Mouse (Mus musculus): Measurements from ENCODE around the gene Nrxn1. TPM values are rescaled to one million over a fixed set of nuclear protein-coding genes. Genes with fewer than 3 reads are reported as not detected.

The Nrxn1 gene
- under 1 TPM; 0.46 to 0.88 (median 0.64) TPM for total RNA-seq (2022)

DNA sequence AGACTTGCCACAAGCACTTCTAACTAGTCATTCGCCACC is at the start of gene Nrxn1:
Nrxn1 (minus strand) TSS at position 30 of the 39 bp plus-strand sequence.
- DNase-seq (ENCODE audit: low spot score in 2 of 2) = no peak

DNA sequence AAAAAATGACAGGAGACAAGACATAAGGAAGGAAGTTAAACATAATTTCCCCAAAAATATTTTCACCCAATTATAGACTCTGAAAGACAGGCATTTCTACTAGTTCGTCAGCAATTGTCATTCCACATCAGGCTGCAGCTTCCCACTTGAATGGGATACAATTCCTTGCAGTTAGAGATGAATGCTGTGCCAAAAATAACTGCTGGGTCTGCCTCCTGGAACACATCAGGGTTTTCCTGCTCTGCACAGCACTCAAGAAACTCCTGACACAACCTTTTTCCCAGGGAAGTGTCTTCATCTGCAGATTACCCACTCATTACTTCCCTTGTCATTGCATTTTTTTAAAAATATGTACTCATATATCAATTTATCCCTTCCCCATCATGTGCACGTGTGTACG is 44.0 kb upstream of the Nrxn1 start:
- DNase-seq (ENCODE audit: low spot score in 2 of 2) = no peak

DNA sequence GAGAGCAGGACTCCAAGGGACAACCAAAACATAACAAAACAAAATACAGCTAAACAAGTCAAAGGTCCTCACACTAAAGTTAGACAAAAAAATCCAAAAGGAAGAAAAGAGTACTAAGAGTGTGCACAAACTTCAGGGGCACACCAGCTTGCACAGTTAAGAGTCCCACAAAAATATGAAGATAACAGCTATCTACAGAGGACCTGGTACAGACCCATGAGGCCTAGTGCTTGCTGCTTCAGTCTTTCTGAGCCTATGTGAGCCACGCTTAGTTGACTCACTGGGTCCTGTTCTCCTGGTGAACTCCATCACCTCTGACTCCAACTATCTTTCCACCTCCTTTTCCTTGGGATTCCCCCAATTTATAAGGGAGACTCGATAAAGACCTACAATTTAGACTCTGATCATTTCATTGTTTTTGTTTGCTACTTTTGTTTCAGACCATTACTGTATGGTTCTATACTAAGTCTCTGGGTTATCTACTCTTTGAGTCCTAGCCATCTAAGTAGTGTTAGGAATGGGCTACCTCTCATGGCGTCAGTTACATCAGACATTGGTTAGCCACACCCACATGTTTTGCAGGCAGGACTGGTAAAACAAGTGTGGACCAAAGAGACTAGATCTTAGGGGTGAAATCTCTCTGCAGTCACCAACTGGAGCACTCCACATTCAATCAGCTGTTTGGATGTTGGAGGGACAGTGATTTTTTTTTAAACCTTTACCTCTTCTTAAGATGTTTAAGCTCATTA is 20.2 kb upstream of the Nrxn1 start:
- DNase-seq (ENCODE audit: low spot score in 2 of 2) = no peak

DNA sequence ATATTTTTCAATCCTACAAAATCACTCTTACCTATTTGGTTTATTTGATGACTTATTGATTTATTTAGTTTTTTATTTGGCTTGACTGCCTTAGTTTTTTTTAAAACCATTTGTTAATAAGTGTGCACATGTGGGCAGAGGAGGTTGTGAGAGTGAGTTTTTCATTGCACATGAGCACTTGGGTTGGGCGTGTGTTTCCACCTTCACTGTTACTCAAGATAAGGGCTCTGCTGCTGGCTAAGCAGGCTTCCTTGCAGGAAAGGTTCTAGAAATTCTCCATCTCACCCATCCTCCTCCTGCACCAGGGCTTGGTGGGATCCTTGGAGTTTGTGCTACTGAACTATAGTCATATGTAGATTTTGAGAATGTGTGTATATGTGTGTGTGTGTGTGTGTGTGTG is 19.2 kb upstream of the Nrxn1 start:
- no peak for DNase-seq (ENCODE audit: low spot score in 2 of 2)

DNA sequence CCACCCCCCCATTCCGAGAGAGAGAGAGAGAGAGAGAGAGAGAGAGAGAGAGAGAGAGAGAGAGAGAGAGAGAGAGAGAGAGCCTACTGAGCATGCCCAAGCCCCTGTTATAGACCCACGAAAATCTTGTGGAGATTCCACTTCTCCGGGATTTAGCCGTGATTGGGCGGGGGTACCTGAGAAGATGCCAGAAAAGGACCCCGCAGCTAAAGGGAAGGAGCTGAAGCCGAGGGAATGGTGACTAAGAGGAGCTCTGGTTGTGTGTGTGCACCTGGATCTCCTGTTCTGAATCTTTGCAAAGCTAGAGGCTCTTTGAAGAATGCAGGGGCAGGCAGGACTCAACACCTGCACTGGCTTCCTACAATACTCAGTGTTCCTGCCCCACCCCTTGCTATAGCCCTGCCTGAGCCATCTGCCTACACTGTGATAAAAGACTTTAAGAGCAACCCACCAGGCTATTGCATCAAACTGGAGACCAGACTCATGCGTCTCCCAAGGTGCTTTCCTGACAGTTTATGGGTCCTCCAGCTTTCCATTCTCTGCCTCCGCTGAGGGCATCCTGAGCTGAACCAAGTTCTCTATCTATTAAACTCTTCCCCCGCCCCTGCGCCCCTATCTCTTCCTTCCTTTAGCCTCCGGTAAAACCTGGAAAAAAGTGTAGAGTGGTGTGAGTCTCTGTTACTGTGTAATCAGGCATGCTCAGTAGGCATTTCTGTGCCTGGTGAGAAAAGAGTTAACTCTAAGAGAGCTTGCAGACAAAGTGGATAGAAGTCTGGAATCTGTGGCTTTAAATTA is 407 bp upstream of the Nrxn1 start:
- no peak for DNase-seq (ENCODE audit: low spot score in 2 of 2)

DNA sequence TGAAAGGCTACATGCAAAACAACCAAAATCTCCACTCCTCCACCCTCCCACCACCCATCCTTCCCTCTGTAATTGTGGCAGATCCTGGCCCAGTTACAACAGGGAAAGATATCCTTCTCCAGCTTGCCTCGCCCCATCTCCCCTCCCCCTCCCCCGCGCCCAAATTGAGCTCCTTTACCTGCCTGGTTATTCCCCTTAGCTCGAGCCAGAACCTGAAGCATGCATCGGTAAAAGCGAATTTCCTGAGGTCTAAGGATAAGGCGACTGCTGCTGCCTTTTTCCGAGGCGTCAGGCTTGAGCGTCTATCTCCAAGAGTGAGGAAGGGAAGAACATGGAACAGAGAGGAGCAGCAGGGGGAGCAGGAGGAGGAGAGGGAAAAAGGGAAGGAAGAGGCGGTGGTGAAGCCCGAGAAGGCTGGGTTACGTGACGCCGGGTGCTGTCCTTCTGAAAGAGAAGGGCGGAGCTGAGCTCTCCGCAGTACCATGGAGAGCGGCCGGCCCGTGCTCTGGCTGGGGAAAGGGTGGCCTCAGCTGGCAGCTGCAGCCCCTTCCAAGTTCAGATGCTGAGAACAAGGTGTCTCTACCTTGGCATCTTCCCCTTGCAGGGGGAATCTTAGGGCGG is 340 bp downstream of the Nrxn1 start:
- DNase-seq (ENCODE audit: low spot score in 2 of 2) = no peak

DNA sequence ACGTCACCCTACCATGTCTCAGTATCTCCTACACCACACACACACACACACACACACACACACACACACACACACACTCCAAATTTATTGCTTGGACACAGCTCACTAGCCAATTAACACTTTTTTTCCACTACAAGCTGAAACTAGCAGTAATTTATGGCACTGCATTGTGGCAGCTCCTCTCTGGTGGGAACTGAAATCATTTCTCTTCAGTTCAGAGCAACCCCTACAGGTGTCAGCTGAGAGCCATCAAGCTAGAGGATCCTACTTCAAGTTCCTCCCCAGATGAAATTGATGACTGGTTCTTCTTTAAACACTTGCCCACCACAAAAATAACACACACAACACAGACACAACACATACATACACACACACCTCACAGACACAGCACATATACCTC is 2.2 kb downstream of the Nrxn1 start:
- DNase-seq (ENCODE audit: low spot score in 2 of 2) = no peak

DNA sequence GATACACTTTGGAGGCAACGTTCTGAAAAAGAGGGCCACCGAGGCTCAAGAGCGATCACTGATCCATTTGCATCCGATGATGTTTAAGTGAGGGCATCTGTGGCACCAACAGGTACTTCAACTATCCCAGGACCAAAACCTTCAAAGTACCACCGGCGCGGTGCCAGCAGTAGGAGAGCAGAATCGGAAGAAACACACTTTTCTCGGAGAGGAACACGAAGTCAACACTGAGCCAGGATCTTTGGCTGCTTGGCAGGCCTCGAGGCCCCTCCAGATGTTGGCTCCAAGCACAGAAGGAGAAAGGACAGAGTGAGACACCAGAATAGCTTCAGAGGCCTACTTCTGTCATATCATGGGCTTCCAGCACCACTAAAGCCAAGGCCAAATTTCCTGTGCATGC is 3.9 kb downstream of the Nrxn1 start:
- DNase-seq (ENCODE audit: low spot score in 2 of 2) = no peak

DNA sequence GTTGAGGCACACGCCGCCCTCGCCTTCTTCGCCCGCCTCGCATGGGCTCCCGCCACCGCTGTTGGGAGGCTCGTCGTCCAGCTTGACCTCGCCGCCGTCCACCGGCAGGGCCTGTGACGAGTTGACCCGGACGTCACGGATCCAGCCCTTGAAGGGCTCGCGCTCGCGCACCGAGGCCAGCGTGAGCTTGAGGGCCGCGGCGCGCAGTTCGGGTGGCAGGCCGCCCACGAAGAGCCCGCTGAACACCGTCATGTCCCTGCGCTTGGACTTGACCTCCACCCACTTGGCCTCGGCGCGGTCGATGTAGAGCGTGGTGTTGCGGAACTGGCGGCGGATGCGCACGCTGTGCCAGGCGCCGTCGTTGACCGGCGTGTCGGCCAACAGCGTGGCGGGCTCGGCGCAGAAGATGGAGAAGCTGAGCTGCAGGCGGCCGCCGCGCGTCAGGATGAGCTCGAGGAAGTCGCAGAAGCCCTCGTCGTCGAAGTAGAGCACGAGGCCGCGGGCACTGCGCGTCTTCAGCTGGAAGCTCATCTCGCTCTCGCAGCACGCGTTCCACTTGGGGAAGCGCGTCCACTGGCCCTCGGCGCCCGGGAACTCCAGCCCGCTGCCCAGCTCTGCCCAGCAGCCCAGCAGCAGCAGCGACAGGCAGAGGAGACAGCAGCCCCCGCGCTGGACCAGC is 4.7 kb downstream of the Nrxn1 start:
- DNase-seq (ENCODE audit: low spot score in 2 of 2) = peak in 1 of 2 experiments; percentile 4

DNA sequence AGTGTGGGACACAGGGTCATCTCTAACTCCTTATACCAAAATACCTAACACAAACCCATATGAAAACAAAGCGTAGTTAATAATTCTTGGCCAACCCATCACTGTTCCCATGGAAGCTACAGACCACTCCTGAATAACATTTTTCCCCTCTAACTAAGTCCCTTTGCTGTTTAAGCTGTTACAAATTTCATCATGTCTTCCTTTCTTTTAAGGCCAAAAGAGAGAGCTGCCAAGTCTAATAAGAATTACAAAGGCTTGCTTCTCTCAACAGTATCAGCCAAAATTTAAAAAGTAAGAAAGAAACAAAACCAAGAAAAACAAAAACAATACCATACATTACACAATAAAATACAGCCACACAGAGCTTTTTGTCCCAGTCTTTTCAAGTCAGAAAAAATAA is 6.5 kb downstream of the Nrxn1 start:
- no peak for DNase-seq (ENCODE audit: low spot score in 2 of 2)

DNA sequence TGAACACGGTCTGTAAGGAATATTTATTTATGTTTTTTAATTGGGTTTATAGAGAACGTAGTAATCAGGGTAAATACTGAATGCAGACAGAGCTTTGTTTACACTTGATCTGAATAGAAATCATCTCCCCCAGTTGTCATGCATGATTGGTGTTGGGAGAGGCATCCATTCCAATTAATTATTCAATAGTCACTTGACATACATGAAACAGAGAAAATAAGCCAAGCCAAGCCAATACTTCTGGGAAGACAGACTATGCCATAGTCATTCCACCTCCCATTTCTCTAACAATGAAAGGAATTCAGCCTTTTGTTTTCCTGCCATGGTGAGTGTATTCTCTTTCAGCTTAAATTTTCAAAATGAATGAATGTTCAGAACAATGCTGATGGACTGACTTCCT is 7.5 kb downstream of the Nrxn1 start:
- no peak for DNase-seq (ENCODE audit: low spot score in 2 of 2)

DNA sequence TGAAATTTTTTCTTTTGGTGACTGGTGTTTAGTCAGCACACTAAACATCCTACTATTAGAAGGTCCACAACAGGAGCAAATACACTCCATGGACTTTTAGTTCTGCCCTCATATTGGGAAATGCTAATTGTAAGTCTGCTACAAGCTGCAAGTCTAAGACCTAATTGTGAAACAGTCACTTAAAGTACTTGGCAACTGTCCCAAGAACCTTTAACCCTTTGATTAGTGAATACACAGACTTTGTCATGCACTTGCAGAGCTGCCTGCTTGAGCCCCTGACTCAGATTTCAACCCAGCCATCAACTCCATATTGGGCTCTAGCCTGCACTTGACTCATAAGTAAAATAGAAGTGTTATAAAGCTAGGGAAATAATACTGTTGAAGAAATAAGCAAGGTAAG is 13.8 kb downstream of the Nrxn1 start:
- no peak for DNase-seq (ENCODE audit: low spot score in 2 of 2)

DNA sequence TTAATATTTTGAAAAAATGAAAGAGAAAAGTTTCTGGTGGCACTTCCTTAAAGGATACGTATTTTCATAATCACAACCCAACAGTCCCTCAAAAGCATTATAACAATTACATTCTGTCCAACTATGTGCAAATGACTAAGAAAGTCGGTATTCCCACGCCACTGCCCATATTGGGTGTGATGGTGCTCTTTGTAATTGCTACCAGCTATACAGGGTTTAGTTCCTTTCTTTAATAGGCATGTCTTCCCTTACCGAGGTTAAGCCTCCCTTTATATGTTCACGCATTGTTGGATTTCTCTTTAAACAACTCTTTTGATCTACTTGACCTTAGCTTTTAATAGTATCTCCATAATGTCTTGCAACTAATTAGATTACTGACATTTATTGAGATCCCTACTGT is 18.1 kb downstream of the Nrxn1 start:
- no peak for DNase-seq (ENCODE audit: low spot score in 2 of 2)

DNA sequence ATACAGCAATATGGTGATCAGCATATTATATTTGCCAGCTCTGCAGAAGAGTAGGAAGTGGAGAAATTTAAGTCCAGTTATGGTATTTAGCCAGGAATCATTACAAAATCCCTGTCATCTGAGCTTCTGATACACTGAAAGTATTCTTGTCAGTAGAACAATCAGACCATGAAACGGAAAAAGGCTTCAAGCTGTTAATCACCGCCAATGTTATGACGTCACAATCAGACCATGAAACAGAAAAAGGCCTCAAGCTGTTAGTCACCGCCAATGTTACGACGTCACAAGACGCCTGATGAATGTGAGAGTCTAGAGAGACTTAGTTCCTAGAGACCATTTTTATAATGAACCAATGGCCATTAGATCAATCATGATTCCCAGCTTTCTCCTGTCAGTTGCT is 59.4 kb downstream of the Nrxn1 start:
- no peak for DNase-seq (ENCODE audit: low spot score in 2 of 2)

DNA sequence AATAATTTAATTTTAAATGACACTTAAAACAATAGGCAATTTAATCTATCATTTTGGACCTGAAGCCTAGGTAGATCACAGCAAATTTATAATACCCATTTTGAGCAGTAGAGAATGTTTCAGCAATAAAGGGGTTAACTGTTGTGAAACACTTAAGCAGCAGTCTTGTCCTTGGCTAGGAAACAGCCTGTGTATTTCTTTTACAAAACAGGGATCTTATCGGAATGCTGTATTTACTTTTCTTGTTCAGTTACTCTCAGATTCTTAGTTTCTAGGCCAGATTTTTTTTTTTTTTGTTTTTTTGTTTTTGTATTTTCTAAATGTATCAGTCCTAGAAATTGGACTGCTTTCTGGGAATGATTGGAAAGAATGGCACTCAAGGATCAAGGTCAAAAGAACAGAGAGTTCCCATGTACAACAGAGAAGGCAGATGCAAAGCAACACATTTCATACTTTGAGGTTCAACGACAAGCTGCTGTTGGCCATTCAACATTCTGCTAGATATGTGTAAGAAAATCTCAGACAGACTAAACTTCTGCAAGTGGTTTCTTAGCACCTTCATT is 67.7 kb downstream of the Nrxn1 start:
- no peak for DNase-seq (ENCODE audit: low spot score in 2 of 2)

DNA sequence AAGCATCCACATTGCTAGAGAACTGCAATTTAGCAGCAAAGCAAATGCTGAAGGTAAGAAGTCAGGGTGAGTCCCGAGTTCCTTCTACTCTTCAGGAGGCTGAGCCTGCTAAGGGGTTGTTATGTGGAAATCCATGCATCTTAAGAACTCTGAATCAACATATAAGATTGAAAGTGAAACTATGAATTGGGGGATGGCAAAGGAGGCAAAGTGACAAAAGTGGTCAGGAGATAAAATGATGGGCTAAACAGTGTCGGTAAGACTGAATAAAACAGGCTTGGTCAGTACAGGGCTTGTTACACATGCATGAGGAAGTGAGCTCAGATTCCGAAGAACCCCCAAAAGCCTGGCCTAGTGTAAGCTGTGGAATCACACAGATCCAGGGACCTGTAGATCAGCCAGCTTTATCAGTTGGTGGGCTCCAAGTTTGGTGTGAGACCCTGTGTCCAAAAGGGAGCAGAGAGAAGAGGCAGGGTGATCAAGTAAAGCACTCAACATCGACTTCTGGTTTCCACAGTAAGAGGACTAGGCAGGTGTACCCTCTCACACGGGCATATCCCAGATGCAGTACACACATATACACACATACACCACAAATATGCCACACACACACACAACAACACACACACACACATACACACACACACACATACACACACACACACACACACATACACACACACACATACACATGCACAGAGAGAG is 85.3 kb downstream of the Nrxn1 start:
- no peak for DNase-seq (ENCODE audit: low spot score in 2 of 2)

DNA sequence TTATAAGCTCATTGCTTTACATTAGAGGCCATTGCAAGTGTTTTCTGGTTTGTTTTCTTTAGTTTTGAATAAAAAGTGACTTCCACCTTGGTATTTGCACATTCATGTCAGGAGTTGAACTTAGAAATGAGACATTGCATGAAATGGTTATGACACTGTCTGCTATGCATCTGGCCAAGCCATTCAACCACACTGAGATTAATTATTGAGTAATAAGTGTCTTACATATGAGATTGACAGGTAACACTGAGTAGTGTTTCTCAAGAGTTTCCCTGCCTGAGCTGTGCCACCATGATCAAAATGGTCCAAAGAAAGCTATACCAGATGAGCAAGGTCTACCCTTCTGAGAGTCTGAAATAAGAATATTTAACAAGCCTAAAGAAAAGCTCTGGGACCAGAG is 92.5 kb downstream of the Nrxn1 start:
- DNase-seq (ENCODE audit: low spot score in 2 of 2) = no peak

DNA sequence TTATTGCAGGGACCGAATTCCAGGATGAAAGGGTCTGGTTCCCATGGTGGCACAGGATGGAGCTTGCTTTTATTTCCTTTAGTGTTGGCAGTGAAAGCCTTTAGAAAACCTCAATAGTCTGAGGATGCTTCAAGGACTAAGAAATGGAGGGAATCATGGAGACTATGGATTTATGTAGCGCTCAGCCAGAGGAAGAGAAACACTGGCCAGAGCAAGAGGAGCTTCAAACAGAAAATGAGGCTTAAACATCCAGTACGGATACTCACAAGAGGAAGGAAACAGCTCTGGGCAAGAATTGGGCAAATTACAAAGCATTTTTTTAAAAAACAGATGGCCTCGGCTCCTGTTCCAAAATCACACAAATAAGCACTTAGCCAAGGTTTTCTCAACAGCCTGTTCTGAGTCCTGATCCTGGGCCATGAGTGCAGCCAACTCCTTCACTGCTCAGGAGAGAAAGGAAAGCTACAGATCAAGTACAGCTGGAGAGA is 93.2 kb downstream of the Nrxn1 start:
- DNase-seq (ENCODE audit: low spot score in 2 of 2) = peak; percentile 2 to 5

DNA sequence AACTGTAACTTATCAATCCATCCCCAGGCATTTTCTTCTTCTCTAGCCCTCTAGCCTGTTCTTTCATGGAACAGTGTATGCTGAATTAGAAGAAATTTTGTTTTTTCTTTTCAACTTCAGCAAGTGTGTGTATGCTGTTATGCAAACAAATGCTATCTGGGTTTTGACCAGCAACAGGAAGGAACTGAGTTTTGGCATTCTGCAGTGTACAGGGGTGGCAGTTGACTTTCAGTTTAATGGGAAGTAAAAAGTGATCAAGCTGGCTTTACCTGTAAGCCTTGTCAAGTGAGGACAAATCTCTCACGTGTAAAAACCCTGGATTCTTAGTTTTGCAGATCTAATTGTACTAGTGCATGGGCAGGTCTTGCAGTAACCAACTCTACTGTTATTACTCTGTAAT is 95.2 kb downstream of the Nrxn1 start:
- no peak for DNase-seq (ENCODE audit: low spot score in 2 of 2)

DNA sequence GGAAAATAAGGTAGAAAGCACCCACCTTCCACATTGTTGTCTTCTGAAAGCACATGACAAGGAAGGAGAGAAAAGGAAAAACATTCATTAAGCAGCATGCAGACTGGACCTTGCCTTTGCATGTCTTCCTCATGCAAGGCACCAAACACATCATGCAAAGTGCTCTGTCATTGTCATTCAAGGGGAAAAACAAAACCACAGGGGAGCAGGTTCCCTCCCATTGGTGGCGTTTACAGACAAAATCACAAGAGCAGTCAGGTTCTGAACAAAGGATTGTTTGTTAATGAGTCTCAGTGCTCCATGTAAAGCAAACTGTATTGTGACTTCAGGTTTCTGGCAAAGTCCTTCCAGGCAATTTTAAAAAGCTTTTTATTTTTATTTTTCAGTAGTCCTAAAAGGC is 97.4 kb downstream of the Nrxn1 start:
- no peak for DNase-seq (ENCODE audit: low spot score in 2 of 2)

DNA sequence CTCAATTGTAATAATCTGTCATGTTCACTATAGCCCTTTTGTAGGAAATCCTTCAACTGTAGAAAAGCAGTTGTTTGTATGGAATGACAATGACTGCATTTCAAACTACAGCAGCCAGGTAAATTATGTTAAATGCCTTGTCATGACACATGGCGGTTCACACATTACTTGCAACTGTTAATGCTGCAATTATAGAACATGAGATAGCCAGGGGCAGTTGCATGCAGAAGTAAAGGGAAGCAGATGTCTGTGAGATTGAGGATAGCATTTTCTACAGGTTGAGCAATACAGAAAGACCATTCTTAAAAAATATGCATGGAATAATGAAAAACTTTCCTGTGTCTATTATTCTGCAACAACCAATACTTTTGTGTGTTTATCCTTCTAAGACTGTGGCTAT is 98.6 kb downstream of the Nrxn1 start:
- no peak for DNase-seq (ENCODE audit: low spot score in 2 of 2)

DNA sequence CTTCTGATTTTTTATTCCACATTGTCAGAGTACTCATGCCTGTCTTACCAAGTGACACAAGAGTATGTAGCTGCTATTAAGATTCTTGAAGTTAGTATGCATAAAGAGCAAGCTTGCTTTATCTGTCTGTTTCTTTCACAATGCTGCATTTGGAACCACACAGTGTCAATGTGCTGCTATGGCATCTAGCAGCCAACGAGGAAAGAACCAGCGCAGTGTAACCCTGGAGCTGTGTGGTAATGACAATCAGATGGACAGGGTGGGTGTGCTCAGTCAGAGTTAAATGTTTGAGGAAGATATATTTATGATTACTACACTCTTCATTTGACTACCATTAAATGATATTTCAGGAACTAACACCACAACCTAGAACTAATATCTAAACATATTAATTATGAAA is 102.1 kb downstream of the Nrxn1 start:
- no peak for DNase-seq (ENCODE audit: low spot score in 2 of 2)
